Mouse (Mus musculus): ENCODE data around the gene Slc46a2. TPM values are rescaled to one million over a fixed set of nuclear protein-coding genes. Genes with fewer than 3 reads are reported as not detected.
A peak's percentile ranks its signal among the peaks of the same experiment; 100 is the strongest.

The Slc46a2 gene
- polyA plus RNA-seq, 1 experiment from 2014 or later, result 0.14 TPM

DNA sequence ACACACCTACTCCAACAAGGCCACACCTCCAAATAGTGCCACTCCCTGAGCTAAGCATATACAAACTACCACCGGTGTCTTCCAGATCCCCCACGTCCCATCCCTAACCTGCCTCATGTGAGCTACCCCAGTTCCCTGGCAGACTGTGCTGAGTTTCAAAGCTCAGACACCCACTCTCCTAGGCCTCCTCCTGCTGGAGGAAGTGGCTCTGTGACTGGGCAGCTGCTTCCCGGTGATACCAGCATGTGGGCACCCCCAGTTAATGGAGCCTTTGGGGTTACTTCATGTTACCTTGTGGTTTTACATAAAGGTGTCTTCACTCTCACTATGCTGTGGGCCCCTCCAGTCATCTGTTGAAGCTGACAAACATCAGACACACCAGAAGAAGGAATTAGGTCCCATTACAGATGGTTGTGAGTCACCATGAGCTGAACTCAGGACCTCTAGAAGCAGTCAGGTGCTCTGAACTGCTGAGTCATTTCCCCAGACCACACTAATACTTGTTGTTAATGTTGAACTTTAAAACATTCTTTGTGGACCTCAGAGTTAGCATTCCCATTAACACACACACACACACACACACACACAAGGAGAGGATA lies 19.8 kb downstream of the Slc46a2 start:
- H3K27me3 ChIP-seq (ENCODE audit: control insufficient read depth, insufficient read depth, low read length), result no peaks in the 10 kb centered on the region
- WGBS, result 83% methylated on average over 3 of the region's 3 CpGs
- H3K4me2 ChIP-seq (ENCODE audit: low read depth, low read length), result no peak overlapping the region
- H3K9ac ChIP-seq (ENCODE audit: low read length), result no peak overlapping the region
- no peaks in the 10 kb centered on the region for H3K9me3 ChIP-seq (replicated peaks; ENCODE audit: control insufficient read depth, low read length)
- H3K27ac ChIP-seq (ENCODE audit: low read length), result no peak overlapping the region
- peaks cover 2% of the 10 kb centered on the region; the same call in 1 of the 2 replicates for H3K36me3 ChIP-seq (ENCODE audit: control insufficient read depth, insufficient read depth, low read length)
- H3K4me3 ChIP-seq (replicated peaks; ENCODE audit: low read length), result no peak overlapping the region
- H3K4me1 ChIP-seq (ENCODE audit: control insufficient read depth, insufficient read depth, low read length), result no peaks in the 10 kb centered on the region
- no peak for ATAC-seq (ENCODE audit: insufficient read depth, low FRiP score)

DNA sequence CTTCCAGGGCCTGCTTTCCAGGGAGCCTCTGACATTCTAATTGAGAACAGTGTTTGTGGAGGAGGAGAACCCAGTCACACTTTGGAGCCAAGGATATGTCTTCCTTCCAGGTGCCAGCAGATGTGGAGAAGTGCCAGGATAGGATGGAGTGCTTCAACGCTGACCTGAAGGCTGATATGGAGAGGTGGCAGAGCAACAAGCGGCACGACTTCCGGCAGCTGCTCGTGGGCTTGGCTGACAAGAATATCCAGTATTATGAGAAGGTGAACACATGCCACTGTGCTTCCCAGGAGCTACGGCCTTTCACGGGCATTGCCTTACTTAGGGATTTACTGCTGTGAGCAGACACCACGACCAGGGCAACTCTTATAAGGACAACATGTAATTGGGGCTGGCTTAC lies 20.4 kb downstream of the Slc46a2 start:
- Histone ChIP-seq H3K27me3 (ENCODE audit: control insufficient read depth, insufficient read depth, low read length) (no peaks in the 10 kb centered on the region), H3K4me1 (ENCODE audit: control insufficient read depth, insufficient read depth, low read length) (no peaks in the 10 kb centered on the region), H3K4me2 (ENCODE audit: low read depth, low read length) (no peak overlapping the region), H3K27ac (ENCODE audit: low read length) (no peak overlapping the region), H3K4me3 (replicated peaks; ENCODE audit: low read length) (no peak overlapping the region), H3K9ac (ENCODE audit: low read length) (no peak overlapping the region), H3K9me3 (replicated peaks; ENCODE audit: control insufficient read depth, low read length) (no peaks in the 10 kb centered on the region), H3K36me3 (ENCODE audit: control insufficient read depth, insufficient read depth, low read length) (peaks cover 2% of the 10 kb centered on the region; the same call in 1 of the 2 replicates)
- ATAC-seq (ENCODE audit: insufficient read depth, low FRiP score), result no peak
- 81% methylated on average over 8 of the region's 8 CpGs for WGBS

DNA sequence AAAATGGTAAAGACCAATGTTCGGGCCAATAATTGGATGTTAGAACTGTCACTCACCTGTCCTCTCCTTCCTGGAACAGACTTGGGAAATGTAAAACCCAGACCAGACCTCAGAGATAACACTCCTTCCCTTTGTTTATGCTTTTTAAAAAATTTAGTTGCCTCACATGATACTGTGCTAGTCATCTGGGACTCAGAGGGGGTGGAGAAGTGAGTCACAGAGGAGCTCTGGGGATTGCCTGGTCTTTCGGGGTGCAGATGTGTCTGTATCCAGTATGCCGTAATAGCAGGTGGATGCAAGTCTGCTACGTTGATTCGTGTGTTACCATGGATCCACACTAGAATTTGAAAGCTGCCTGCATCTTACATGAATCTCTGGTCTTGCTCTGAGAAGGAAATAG lies 22.1 kb downstream of the Slc46a2 start:
- H3K36me3 ChIP-seq (ENCODE audit: control insufficient read depth, insufficient read depth, low read length), result no peaks in the 10 kb centered on the region
- WGBS, result 89% methylated on average over 5 of the region's 5 CpGs
- no peaks in the 10 kb centered on the region for H3K27me3 ChIP-seq (ENCODE audit: control insufficient read depth, insufficient read depth, low read length)
- H3K4me1 ChIP-seq (ENCODE audit: control insufficient read depth, insufficient read depth, low read length), result no peaks in the 10 kb centered on the region
- ATAC-seq (ENCODE audit: insufficient read depth, low FRiP score), result no peak
- no peak overlapping the region for H3K4me2 ChIP-seq (ENCODE audit: low read depth, low read length)
- H3K4me3 ChIP-seq (replicated peaks; ENCODE audit: low read length), result no peak overlapping the region
- no peaks in the 10 kb centered on the region for H3K9me3 ChIP-seq (replicated peaks; ENCODE audit: control insufficient read depth, low read length)
- no peak overlapping the region for H3K9ac ChIP-seq (ENCODE audit: low read length)
- no peak overlapping the region for H3K27ac ChIP-seq (ENCODE audit: low read length)

DNA sequence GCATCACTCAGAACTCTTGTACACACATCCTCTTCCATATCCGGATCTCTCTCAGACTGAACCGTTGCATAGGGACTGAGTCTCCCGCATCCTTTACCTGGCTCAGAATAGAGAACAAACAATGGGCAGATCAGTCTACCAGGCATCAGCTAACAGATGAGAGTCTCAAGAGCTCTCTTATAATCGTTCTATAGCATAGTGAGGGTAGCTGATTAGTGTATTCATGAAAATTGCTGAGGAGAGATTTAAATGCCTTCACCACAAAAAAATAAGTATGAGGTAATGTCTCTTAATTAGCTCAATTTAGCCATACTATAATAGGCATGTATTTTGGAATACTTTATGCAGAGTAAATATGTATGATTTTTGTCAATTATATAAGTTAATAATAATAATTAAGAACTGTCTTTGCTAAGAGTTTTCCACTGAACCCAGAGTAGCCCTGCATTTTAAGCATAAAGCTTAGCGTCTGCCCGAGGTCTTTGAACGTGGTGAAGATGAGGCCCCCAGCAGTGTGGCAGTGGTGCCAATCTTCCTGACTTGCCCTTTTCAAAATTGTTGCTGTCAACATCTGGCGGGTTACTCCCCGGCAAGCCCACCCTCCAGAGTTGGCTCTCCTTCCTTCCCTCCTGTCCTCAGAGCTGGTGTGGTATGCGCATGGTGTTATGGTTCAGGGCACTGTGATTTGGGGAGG lies 23.0 kb downstream of the Slc46a2 start:
- no peaks in the 10 kb centered on the region for H3K9me3 ChIP-seq (replicated peaks; ENCODE audit: control insufficient read depth, low read length)
- H3K36me3 ChIP-seq (ENCODE audit: control insufficient read depth, insufficient read depth, low read length), result no peaks in the 10 kb centered on the region
- H3K4me2 ChIP-seq (ENCODE audit: low read depth, low read length), result no peak overlapping the region
- WGBS, result 89% methylated on average over 10 of the region's 10 CpGs
- ATAC-seq (ENCODE audit: insufficient read depth, low FRiP score), result no peak
- H3K27me3 ChIP-seq (ENCODE audit: control insufficient read depth, insufficient read depth, low read length), result no peaks in the 10 kb centered on the region
- no peak overlapping the region for H3K27ac ChIP-seq (ENCODE audit: low read length)
- H3K9ac ChIP-seq (ENCODE audit: low read length), result no peak overlapping the region
- no peaks in the 10 kb centered on the region for H3K4me1 ChIP-seq (ENCODE audit: control insufficient read depth, insufficient read depth, low read length)
- H3K4me3 ChIP-seq (replicated peaks; ENCODE audit: low read length), result no peak overlapping the region

DNA sequence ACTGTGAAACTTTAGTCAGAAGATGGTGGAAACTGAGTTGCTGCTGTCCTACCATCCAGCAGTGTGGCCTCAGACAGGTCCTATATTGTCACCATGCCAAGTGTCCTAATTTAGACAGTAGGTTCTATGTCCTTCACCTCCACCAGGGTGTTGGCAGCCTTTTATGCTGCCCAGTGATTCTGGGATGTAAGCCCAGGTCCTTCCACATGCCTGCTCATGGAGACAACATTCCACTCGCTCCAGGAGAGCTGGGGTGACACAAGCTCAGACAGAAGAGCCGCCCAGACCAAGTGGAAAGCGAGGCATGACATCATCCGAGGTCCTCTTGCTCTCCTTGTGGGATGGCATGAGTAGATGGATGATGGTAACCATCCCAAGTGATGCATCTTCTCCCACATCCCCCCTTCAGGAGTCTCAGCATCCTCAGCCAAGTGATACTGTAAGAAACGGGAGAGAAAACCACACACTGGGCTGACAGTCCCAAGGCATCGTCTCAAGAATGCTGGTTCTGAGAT lies 24.7 kb downstream of the Slc46a2 start:
- Histone ChIP-seq H3K4me2 (ENCODE audit: low read depth, low read length) (no peak overlapping the region), H3K4me3 (replicated peaks; ENCODE audit: low read length) (no peak overlapping the region), H3K4me1 (ENCODE audit: control insufficient read depth, insufficient read depth, low read length) (no peaks in the 10 kb centered on the region), H3K27ac (ENCODE audit: low read length) (no peak overlapping the region), H3K9me3 (replicated peaks; ENCODE audit: control insufficient read depth, low read length) (no peaks in the 10 kb centered on the region), H3K36me3 (ENCODE audit: control insufficient read depth, insufficient read depth, low read length) (no peaks in the 10 kb centered on the region), H3K27me3 (ENCODE audit: control insufficient read depth, insufficient read depth, low read length) (no peaks in the 10 kb centered on the region), H3K9ac (ENCODE audit: low read length) (no peak overlapping the region)
- 83% methylated on average over 6 of the region's 6 CpGs for WGBS
- ATAC-seq (ENCODE audit: insufficient read depth, low FRiP score), result no peak

DNA sequence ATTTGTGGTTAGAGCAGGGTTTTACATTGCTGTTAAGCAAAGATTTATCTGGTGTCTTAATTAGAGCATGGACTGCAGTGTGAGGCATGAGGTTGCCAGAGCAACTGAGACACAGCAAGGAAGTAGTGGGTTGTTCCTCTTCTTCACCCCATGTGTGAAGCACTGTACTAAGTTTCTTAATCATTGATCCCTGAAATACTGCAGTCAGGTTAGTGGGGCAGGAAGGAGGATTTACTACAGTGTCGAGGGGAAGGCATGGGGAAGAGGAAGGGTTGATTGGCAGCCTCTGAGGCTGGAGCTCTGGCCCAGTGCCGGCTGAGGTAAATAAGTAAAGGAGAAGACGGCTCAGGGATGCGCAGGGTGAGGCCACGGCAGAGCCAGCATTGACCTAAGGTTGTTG lies 26.8 kb downstream of the Slc46a2 start:
- Histone ChIP-seq H3K9ac (ENCODE audit: low read length) (no peak overlapping the region), H3K27me3 (ENCODE audit: control insufficient read depth, insufficient read depth, low read length) (no peaks in the 10 kb centered on the region), H3K4me2 (ENCODE audit: low read depth, low read length) (no peak overlapping the region), H3K9me3 (replicated peaks; ENCODE audit: control insufficient read depth, low read length) (no peaks in the 10 kb centered on the region), H3K36me3 (ENCODE audit: control insufficient read depth, insufficient read depth, low read length) (no peaks in the 10 kb centered on the region), H3K4me3 (replicated peaks; ENCODE audit: low read length) (no peak overlapping the region), H3K27ac (ENCODE audit: low read length) (no peak overlapping the region), H3K4me1 (ENCODE audit: control insufficient read depth, insufficient read depth, low read length) (no peaks in the 10 kb centered on the region)
- no peak for ATAC-seq (ENCODE audit: insufficient read depth, low FRiP score)
- 78% methylated on average over 5 of the region's 5 CpGs for WGBS

DNA sequence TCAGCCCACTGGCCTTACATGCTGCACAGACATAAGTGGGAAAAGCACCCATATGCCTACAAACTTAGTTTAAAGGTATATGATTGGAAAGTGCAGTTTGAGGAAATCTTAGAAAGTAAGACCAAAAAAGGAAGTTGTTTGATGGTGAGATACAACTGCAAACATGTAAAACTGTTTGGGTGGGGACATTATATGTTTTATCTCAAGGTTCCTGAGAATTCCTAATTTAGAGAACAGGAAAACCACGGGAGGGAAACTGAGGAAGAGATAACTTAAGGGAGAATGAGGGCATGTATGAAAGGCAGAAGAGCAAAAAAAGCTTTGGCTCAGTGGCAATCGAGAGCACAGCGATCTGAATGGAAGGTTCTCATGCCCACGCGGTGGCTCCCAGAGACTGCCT lies 27.8 kb downstream of the Slc46a2 start:
- Histone ChIP-seq H3K4me2 (ENCODE audit: low read depth, low read length) (no peak overlapping the region), H3K9me3 (replicated peaks; ENCODE audit: control insufficient read depth, low read length) (no peaks in the 10 kb centered on the region), H3K4me3 (replicated peaks; ENCODE audit: low read length) (no peak overlapping the region), H3K4me1 (ENCODE audit: control insufficient read depth, insufficient read depth, low read length) (no peaks in the 10 kb centered on the region), H3K9ac (ENCODE audit: low read length) (no peak overlapping the region), H3K27me3 (ENCODE audit: control insufficient read depth, insufficient read depth, low read length) (no peaks in the 10 kb centered on the region), H3K36me3 (ENCODE audit: control insufficient read depth, insufficient read depth, low read length) (0 out of 2 replicates have a peak, but pooled peaks cover 4% of the 10 kb centered on the region), H3K27ac (ENCODE audit: low read length) (no peak overlapping the region)
- ATAC-seq (ENCODE audit: insufficient read depth, low FRiP score), result no peak
- 93% methylated on average over 5 of the region's 5 CpGs for WGBS

DNA sequence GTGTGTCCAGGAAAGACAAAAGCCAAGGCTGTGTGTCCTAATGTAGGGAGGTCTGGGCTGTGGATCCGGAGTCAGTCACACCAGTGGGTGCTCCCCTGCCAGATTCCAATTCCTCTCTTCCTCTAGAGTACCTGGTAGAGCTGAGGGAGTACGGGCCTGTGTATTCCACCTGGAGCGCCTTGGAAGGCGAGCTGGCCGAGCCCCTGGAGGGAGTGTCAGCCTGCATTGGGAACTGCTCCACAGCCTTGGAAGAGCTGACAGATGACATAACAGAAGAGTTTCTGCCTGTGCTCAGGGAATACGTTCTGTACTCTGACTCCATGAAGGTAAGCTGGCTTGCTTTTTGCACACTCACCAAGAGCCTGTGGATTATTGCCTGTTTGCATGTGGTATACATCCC lies 28.6 kb downstream of the Slc46a2 start:
- no peak for ATAC-seq (ENCODE audit: insufficient read depth, low FRiP score)
- Histone ChIP-seq H3K36me3 (ENCODE audit: control insufficient read depth, insufficient read depth, low read length) (0 out of 2 replicates have a peak, but pooled peaks cover 4% of the 10 kb centered on the region), H3K27ac (ENCODE audit: low read length) (peak overlapping the region; percentile 39; the same call in 1 of the 2 replicates), H3K4me1 (ENCODE audit: control insufficient read depth, insufficient read depth, low read length) (no peaks in the 10 kb centered on the region), H3K9me3 (replicated peaks; ENCODE audit: control insufficient read depth, low read length) (no peaks in the 10 kb centered on the region), H3K9ac (ENCODE audit: low read length) (no peak overlapping the region), H3K4me2 (ENCODE audit: low read depth, low read length) (no peak overlapping the region), H3K4me3 (replicated peaks; ENCODE audit: low read length) (no peak overlapping the region), H3K27me3 (ENCODE audit: control insufficient read depth, insufficient read depth, low read length) (no peaks in the 10 kb centered on the region)
- 83% methylated on average over 6 of the region's 6 CpGs for WGBS

DNA sequence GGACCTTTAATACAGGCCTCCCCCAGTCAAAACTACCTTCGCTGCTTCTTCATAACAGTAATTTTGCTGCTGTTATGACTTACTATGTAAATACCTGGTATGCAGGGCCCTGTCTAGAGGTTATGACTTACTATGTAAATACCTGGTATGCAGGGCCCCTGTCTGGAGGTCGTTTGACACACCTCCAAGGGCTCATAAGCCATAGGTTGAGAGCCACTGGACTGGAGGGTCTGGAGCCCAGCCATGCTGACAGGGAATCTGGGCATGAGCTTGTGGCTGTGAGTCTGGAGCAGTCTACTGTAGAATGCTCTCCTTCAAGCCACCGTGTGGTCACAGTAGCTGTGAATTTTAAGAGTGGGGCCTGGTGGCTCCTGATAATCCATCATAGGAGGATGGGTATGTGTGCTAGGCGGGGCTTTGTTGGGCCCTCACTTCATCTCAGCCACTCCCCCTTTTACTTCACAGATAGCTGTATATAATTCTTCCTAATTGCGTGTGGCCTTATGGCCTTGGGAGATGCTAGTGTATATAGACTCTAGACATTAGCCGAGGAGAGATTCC lies 30.6 kb downstream of the Slc46a2 start:
- Histone ChIP-seq H3K4me3 (replicated peaks; ENCODE audit: low read length) (no peak overlapping the region), H3K4me2 (ENCODE audit: low read depth, low read length) (no peak overlapping the region), H3K27me3 (ENCODE audit: control insufficient read depth, insufficient read depth, low read length) (no peaks in the 10 kb centered on the region), H3K9me3 (replicated peaks; ENCODE audit: control insufficient read depth, low read length) (no peaks in the 10 kb centered on the region), H3K36me3 (ENCODE audit: control insufficient read depth, insufficient read depth, low read length) (0 out of 2 replicates have a peak, but pooled peaks cover 4% of the 10 kb centered on the region), H3K9ac (ENCODE audit: low read length) (no peak overlapping the region), H3K27ac (ENCODE audit: low read length) (no peak overlapping the region), H3K4me1 (ENCODE audit: control insufficient read depth, insufficient read depth, low read length) (no peaks in the 10 kb centered on the region)
- peak; percentile 57; the same call in 1 of the 2 replicates for ATAC-seq (ENCODE audit: insufficient read depth, low FRiP score)
- 59% methylated on average over 6 of the region's 6 CpGs for WGBS
